Mouse (Mus musculus) cerebral cortex, adult 2 months (tissue): ENCODE results near the gene Gm21981.

Source experiments
- WGBS: fragments of 180-500 bp; shearing (Covaris S2); methylation state at CpG from one replicate; pipeline ENCODE4 v1.1.7; 2018; 5-methylcytosine and 5-hydroxymethylcytosine counted together

Gm21981 gene

DNA sequence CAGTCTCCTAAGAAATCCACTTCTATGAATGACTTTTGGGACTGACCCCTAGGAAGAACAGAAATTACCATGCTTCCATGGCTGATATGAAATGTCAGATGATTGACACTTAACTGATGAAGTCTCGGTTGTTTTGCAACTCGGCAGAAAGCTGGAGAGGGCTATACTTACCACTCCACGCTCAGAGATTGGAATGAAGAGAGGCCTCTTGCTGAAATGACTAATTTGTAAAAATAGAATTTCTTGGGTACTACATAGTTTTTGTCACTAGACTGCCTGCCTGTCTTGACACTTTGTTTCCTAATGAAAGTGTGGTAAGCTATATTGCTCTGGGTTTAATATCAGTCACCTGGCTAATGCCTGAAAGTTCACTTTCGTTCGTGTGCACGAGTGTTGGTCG, 29.8 kb downstream of the Gm21981 start:
- 85% methylated on average over 7 of the region's 7 CpGs for WGBS

DNA sequence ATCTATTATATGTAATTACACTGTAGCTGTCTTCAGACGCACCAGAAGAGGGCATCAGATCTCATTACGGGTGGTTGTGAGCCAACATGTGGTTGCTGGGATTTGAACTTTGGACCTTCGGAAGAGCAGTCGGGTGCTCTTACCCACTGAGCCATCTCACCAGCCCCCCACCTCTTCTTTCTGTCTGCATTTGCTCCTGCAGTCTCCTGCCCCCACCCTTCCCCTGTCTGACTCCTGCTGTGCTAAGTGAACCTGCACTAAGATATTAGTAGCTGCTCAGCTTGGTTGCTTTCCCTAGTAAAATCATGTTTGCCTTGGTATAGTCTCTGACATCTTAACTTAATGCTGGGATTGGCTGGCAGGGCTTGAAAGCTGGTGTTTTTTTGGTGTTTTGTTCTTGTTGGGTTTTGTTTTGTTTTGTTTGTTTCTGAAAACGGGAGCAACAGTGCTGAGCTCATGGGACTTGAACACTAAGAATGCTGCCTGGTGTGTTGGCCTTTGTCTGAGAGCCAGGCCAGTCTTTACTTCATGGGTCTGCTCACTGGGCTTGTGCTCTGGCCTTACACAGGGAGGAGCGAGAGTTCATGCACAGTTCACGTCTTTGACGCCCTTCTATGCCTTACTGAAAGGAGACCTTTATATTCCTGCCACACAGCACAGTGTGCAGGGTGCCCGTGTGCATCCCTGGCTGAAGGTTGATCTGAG, 31.1 kb downstream of the Gm21981 start:
- 65% methylated on average over 9 of the region's 9 CpGs for WGBS

DNA sequence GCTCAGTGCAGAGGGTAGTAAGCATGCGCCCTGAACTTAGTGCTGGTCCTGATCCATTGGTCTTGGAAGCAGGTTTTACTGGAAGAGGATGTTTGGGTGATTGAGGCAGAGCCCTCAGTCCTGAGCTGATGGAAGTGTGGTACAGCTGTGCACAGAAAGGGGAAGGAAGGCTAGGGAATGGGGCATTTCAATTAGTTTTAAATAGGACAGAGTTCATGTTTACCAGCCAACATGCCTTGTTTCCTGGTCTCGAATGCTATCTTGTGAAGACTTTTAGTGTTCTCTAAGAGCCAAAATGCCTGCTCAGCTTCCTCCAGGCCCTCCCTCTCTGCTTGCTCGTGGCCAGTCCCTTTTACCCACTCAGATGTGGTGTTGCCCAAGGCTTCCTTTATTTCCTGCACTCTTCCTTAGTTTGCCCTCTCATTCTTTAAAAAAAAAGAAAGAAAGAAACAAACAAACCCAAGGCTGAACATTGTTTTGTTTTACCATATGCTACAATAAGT, 35.5 kb downstream of the Gm21981 start:
- 74% methylated on average over 3 of the region's 3 CpGs for WGBS

DNA sequence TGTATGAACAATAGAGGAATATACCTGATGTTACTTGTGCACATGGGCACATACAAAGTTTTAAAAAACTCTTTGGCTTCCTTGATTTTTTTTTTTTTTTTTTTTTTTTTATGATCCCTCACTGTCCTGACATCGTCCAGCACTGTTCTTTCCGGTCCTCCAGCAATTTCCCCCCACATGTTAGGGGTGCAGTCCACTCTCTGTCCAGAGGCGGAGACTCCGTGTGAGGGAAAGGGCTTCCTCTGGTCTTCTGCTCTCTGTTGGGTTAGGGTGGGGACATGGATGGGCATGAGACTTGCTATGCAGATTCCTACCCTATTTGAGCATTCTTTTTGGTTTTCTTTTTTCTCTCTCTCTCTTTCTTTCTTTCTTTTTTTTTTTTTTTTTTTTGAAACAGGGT, 36.4 kb downstream of the Gm21981 start:
- 84% methylated on average over 4 of the region's 4 CpGs for WGBS

DNA sequence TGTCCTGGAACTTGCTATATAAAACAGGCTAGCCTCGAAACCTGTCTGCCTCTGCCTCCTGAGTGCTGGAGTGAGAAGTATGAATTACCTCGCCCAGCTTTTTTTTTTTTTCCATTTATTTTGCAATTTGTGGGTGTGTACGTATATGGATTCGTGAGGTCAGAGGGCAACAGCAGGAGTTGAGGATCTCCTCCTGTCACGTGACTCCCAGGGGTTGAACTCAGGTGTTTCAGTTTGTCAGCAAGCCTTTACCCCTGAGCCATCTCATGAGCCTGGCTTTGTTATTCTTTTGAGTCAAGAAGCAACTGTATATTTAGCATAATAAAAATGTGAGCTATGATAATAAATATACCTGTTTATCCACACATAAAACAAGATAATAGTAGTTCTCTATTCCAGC, 38.6 kb downstream of the Gm21981 start:
- WGBS: 89% methylated on average over 5 of the region's 5 CpGs

DNA sequence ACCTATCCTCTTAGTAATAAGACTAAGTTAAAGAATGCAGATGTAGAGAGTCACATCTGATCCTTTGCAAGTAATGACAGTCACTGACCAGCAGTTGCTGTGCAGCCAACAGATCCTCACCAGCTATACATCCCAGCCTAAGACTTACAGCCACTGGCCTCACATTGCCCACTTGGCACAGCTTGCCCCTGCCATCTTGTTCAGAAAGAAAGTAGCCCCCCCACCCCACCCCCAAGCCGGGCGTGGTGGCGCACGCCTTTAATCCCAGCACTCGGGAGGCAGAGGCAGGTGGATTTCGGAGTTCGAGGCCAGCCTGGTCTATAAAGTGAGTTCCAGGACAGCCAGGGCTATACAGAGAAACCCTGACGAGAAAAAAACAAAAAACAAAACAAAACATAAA, 39.9 kb downstream of the Gm21981 start:
- 96% methylated on average over 8 of the region's 8 CpGs for WGBS

DNA sequence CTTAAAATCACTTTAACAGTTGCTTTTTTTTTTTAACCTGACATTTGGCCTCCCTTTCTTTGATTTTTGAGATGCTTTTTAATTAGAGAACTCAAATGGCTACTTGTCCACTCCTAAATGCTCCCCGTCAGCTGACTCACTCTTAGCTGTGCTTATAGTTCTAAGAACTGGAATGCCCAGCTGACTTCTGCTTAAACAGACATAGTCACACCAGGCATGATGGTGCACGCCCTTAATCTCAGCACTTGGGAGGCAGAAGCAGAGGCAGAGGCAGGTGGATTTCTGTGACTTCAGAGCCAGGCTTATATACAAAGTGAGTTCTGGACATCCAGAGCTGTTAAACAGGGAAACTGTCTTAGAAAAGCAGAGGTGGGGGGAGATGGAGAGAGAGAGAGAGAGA, 42.3 kb downstream of the Gm21981 start:
- 92% methylated on average over 2 of the region's 2 CpGs for WGBS

DNA sequence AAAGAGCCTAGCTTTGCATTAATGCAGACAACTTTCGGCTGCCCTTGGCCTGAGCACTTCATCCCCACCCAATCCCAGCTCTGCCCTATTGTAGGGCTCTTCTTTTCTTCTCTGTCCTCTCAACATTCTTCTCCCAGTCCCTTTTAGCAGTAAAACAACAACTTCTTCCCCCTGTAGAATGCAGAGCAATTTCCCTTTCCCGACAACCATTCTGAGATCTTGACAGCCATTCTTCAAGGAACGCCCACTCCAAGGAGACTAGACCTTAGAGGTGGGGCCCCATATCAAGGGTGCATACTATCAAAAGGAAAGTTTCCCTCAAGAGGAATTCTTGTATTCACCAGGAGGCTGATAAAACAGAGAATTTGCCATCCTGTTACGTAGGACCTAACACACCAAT, 45.3 kb downstream of the Gm21981 start:
- WGBS: 70% methylated on average over 4 of the region's 4 CpGs

DNA sequence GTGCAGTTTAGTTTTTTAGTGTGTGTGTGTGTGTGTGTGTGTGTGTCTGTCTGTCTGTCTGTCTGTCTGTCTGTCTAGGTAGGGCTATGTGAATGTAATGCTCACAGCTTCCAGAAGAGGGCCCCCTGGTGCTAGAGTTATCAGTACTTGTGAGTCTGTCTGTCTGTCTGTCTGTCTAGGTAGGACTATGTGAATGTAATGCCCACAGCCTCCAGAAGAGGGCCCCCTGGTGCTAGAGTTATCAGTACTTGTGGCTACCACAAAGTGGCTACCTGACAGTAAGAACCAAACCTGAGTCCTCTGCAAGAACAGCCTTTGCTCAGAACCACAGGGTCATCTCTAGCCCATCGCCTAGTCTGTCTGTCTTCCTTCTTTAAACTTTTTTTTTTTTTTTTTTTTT, 47.6 kb downstream of the Gm21981 start:
- 85% methylated on average over 1 of the region's 1 CpGs for WGBS

DNA sequence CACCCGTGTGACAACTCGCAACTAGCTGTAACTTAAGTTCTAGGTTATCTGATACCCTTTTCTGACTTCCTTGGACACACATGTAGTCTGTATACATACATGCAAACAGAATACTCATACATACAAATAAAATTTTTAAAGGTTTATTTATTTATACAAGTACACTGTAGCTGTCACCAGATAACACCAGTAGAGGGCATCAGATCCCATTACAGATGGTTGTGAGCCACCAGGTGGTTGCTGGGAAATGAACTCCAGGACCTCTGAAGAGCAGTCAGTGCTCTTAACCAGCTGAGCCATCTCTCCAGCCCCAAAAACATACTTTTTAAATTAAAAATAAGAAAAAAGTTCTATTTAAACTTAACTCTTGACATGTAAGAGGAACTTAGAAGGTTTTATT, 51.3 kb downstream of the Gm21981 start:
- WGBS: 94% methylated on average over 2 of the region's 2 CpGs
